Mouse (Mus musculus) E14TG2a.4 (cell line): ENCODE results near the gene Nr4a1.

ENCODE experiments used
- H3K27me3 ChIP-seq: 2 replicates; pipeline ENCODE4 v1.6.1; 2014; ENCODE audit warnings: low read length, control low read depth; ENCODE audit not compliant: insufficient read depth
- H3K36me3 ChIP-seq: 2 replicates; pipeline ENCODE4 v1.6.1; 2014; ENCODE audit warnings: low read length, control low read depth; ENCODE audit not compliant: insufficient read depth
- H3K4me1 ChIP-seq: replicated peaks from 2 replicates; pipeline ENCODE4 v1.6.1; 2014; ENCODE audit warnings: low read depth, low read length, control low read depth
- H3K4me3 ChIP-seq: replicated peaks from 2 replicates; pipeline ENCODE4 v1.5.1; 2014; ENCODE audit warnings: mild to moderate bottlenecking, low read length
- H3K9me3 ChIP-seq: 2 replicates; pipeline ENCODE4 v1.6.1; 2014; ENCODE audit warnings: low read length, control low read depth
- CTCF ChIP-seq: conservative IDR thresholded peaks from 2 replicates; pipeline ENCODE4 v1.5.1; 2014; ENCODE audit warnings: low read length
- NANOG ChIP-seq: IDR thresholded peaks from 2 replicates; pipeline ENCODE4 v1.6.1; 2014; ENCODE audit warnings: borderline replicate concordance, low read length, mixed read lengths
- POU5F1 ChIP-seq: IDR thresholded peaks from 2 replicates; pipeline ENCODE4 v1.6.1; 2014; ENCODE audit warnings: low read length, borderline replicate concordance

The Nr4a1 gene

DNA sequence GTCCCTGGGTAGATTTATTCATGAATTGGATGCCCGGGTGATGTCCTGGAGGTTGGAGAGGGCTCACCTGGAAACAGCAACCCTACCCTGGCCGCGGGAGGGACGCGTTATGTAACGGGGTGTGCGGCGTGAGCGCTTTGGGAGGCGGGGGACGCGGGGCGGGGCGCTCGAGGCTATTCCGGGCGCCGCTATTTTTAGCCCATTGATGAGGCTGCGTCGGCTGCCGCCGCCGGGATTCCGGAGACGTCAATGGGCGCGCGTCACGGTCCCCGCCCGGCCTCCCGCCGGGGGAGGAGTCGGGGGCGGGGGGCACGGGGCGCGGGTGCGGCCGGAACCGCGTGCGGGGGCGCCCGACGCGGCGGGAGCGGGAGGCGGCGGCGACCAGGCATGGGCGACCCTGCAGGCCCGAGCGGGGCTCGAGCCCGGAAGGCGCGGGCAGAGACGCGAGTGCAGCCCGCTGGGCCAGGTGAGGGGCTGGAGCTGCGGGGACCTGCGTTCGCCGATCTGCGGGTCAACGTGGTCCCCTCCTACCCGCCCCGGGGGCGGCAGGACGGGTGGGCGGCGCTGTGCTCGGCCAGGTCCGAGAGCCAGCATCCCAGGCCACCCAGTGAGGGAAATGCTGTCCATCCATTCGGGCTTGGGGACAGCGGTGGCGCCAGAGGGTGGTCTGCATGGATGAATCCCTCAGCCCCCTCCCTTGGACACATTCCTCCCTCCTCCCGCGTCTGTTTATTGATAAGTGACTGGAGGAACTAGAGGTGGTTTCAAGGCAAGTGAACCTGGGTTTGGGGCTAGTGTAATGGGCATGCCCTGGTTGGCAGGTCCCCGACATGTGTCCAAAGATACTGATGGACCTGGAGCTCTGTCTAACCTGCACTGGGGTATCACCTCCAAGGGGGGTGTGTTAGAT lies at the start of gene Nr4a1:
Nr4a1 (plus strand) TSS at position 384 of the 910 bp plus-strand sequence.
- Histone ChIP-seq H3K4me1 (peaks cover 72% of the 10 kb centered on the region), H3K27me3 (no peaks in the 10 kb centered on the region), H3K9me3 (no peaks in the 10 kb centered on the region), H3K4me3 (peak within 1 kb of the TSS; percentile 85), H3K36me3 (peaks cover 12% of the 10 kb centered on the region; the same call in 1 of the 2 replicates)
- TF ChIP-seq POU5F1, result no peak
- TF ChIP-seq CTCF, result no peak
- no peak for TF ChIP-seq NANOG

DNA sequence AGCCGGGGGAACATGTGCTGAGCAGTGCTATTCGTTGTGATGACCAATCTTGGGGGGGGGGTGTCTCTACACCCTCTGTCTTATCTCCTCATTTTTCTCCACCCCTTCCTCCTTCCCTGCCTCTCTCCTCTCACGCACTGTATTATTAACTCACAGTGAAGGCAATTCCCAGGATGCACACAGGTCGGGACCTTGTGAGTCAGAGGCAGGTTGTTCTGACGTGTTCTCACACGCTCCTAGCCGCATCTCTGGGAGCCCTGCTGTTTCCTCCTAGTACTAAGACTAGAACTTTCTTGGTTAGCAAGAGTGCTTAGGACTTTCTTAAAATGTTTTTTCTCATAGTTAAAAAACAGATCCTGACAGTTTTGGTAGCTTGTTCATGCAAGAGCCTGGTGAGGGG lies 49.3 kb upstream of the Nr4a1 start:
- TF ChIP-seq NANOG (no peak), CTCF (no peak), POU5F1 (no peak)
- H3K9me3 ChIP-seq, result no peaks in the 10 kb centered on the region

DNA sequence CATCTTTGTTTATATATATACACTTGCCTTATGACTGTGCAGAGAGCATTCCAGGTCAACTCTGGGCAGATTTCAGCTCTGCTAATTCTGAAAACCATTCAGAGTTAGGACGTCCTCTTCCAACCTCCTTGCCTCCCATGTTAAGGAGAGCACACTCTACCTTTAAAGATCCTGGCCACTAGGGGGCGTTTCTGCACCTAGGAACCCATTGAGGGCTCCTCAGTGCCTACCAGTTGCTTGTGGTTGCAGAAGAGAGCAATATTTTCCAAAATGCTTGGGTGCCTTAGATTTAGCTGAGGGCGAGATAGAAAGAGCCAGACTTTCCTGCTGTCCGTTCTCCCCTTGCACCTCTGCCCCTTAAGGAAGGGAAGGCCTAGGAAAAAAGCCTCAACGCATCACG lies 43.8 kb upstream of the Nr4a1 start:
- TF ChIP-seq POU5F1 (no peak), NANOG (no peak), CTCF (peak; percentile 82)
- Histone ChIP-seq H3K4me3 (no peak overlapping the region), H3K36me3 (peaks cover 86% of the 10 kb centered on the region), H3K27me3 (no peaks in the 10 kb centered on the region), H3K9me3 (no peaks in the 10 kb centered on the region), H3K4me1 (peaks cover 28% of the 10 kb centered on the region)

More for the DNA sequence above, 49.3 kb upstream of the Nr4a1 start:
- H3K4me3 ChIP-seq, result no peak overlapping the region
- peaks cover 17% of the 10 kb centered on the region for H3K4me1 ChIP-seq
- H3K36me3 ChIP-seq, result peaks cover 97% of the 10 kb centered on the region
- no peaks in the 10 kb centered on the region for H3K27me3 ChIP-seq

DNA sequence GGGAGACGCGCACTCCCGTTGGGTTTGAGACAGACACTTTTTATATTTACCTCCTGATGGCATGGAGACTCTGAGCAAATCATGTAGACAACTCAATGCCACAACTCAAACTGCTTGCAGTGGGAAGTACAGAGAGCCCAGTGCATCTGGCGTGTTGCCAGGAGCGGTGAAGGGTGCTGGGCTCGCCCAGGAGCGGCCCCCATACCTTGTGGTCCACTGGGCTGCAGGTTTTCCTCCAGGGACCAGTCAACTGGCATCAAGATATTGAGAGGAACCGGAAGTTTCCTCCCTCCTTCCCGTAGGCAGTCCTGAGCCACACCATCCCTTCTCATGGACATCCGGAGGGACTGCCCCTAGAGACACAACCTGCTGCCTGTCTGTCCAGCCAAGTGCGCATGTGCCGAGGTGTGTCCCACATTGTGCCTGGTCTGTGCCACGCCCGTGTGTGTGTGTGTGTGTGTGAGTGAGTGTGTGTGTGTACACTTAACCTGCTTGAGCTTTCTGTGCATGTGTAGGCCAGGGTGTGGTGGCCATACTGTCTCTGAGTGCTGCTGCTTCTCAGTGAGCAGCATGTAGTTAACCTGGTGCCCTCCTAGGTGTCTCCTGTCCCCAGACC lies 43.0 kb upstream of the Nr4a1 start:
- H3K4me1 ChIP-seq, result peaks cover 25% of the 10 kb centered on the region
- H3K4me3 ChIP-seq, result no peak overlapping the region
- no peaks in the 10 kb centered on the region for H3K27me3 ChIP-seq
- H3K9me3 ChIP-seq, result no peaks in the 10 kb centered on the region
- TF ChIP-seq CTCF (no peak), NANOG (no peak), POU5F1 (no peak)
- peaks cover 82% of the 10 kb centered on the region for H3K36me3 ChIP-seq

DNA sequence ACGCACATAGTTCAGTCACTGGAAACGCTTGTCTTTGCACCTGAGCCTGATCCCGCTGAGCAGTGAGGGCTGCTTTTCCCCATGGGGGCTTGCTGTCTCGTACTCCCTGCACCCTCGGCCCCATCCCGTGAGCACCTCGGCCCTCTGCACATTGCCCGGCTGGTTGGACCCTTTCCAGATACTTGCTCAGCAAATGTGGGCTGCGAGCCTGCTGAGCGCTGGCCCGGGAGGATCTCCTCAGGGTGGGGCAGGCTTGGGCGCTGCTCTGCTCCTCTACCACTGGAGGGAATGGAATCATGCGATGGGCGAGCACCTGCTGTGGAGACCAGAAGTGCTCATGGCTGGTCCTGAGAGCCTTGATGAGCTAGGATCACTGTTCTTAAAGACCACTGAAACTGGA lies 41.6 kb upstream of the Nr4a1 start:
- Histone ChIP-seq H3K27me3 (no peaks in the 10 kb centered on the region), H3K36me3 (peaks cover 69% of the 10 kb centered on the region), H3K4me1 (peaks cover 25% of the 10 kb centered on the region), H3K9me3 (no peaks in the 10 kb centered on the region), H3K4me3 (no peak overlapping the region)
- no peak for TF ChIP-seq CTCF
- TF ChIP-seq NANOG, result no peak
- TF ChIP-seq POU5F1, result no peak

DNA sequence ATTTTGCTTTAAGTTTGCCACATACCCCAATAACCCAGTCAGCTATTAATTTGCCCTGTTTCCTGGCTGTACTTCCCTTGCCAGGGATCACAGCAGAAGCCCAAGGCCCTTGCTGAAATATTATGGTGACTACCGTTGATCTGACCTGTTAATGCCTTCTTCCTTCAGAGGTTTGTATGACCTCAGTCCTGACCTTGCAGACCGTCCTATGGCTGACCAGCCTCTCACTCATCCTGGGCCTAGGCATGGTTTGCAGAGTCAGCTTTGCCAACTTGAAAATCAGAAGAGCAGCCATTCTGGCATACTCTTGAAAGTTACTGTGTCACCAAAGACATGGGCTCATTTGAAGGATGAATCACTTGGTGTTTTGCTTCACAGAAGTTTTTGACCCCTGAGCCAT lies 38.9 kb upstream of the Nr4a1 start:
- Histone ChIP-seq H3K9me3 (no peaks in the 10 kb centered on the region), H3K27me3 (no peaks in the 10 kb centered on the region), H3K4me3 (no peak overlapping the region), H3K36me3 (peaks cover 42% of the 10 kb centered on the region), H3K4me1 (peaks cover 30% of the 10 kb centered on the region)
- TF ChIP-seq CTCF (no peak), NANOG (no peak), POU5F1 (no peak)

DNA sequence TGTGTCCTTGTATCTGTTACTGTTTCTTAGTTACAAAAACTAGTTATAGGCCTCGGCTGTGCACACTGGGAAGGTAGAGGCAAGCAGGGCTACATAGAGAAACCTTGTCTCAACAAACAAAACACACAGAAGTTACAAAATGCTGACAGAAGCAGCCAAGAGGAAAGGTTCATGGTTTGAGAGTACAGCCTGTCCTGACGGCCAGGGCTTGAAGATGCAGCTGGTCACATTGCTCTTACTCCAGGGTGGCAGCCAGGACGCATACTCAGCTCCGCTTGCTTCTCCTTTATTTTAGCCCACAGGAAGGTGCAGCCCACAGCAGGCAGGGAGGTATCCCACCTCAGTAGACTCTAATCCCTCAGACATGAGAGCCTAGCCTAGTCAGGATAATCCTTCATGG lies 38.0 kb upstream of the Nr4a1 start:
- Histone ChIP-seq H3K4me1 (peaks cover 31% of the 10 kb centered on the region), H3K36me3 (peaks cover 33% of the 10 kb centered on the region)
- TF ChIP-seq POU5F1, result no peak
- TF ChIP-seq CTCF, result no peak
- no peak for TF ChIP-seq NANOG

DNA sequence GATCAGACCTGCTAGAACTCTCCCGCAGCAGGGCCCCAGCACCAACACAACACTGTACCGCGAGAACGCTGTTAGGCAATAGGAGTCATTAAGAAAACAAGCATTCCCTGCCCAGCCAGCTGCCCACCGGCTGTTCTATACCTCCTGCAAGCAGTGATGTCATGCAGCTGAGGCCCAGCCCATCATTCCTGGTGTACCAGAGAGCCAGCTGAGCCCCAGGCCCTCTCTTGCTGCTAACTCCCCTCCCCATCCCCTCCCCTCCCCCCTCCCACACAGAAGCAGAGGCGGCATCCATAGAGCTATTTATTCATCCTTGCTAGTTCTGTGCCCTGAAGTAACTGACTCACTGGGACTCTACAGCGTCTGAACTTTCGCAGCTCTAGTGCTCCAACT lies 33.2 kb upstream of the Nr4a1 start:
- TF ChIP-seq POU5F1 (no peak), CTCF (no peak), NANOG (no peak)
- Histone ChIP-seq H3K4me3 (no peak overlapping the region), H3K9me3 (no peaks in the 10 kb centered on the region), H3K36me3 (0 out of 2 replicates have a peak, but pooled peaks cover 2% of the 10 kb centered on the region), H3K4me1 (peaks cover 60% of the 10 kb centered on the region), H3K27me3 (peaks cover 36% of the 10 kb centered on the region)

More for the DNA sequence above, 38.0 kb upstream of the Nr4a1 start:
- Histone ChIP-seq H3K4me3 (no peak overlapping the region), H3K9me3 (no peaks in the 10 kb centered on the region), H3K27me3 (no peaks in the 10 kb centered on the region)
